Mouse (Mus musculus) ES-Bruce4 (cell line): ENCODE results near the gene Ndufs5.

Source experiments
- CTCF ChIP-seq: IDR thresholded peaks from one replicate; pipeline ENCODE4 v1.8.1; 2011; ENCODE audit warnings: low read depth, low read length
- POLR2A ChIP-seq: IDR thresholded peaks from one replicate; pipeline ENCODE4 v1.8.1; 2011; ENCODE audit warnings: low read length; ENCODE audit not compliant: insufficient read depth

DNA sequence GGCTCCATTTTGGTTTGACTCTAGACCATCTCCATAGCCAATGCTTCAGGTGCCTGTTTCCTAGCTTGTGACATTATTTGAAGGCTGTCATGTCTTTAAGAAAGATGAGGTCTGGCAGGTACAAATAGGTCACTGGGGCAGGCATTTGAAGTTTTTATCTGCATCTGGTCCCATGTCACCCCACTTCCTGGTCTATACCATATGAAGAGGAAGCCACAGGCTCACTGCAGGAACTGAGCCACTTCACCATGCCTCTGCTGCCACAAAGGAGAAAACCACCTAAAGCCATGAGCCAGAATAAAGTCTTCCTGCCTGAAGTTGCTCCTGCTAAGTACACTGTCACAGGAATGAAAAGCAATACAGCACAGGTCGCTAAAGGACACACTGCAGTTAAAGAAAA lies 24.9 kb upstream of the Ndufs5 start:
- TF ChIP-seq CTCF (no peak), POLR2A (no peak)
